Mouse (Mus musculus): ENCODE data around the gene Ppp1r13b. TPM values are rescaled to one million over a fixed set of nuclear protein-coding genes. Genes with fewer than 3 reads are reported as not detected.
"Not testable (repeated sequence)": the region's sequence is repeated elsewhere in the genome, so short reads cannot be mapped to it uniquely, and the experiment has no call there.

The Ppp1r13b gene
- polyA plus RNA-seq (2015; fragmentation: Nextera tagmentation; extraction: Ambion mirVana) = 3.4 and 4.0 TPM in 2 replicates

DNA sequence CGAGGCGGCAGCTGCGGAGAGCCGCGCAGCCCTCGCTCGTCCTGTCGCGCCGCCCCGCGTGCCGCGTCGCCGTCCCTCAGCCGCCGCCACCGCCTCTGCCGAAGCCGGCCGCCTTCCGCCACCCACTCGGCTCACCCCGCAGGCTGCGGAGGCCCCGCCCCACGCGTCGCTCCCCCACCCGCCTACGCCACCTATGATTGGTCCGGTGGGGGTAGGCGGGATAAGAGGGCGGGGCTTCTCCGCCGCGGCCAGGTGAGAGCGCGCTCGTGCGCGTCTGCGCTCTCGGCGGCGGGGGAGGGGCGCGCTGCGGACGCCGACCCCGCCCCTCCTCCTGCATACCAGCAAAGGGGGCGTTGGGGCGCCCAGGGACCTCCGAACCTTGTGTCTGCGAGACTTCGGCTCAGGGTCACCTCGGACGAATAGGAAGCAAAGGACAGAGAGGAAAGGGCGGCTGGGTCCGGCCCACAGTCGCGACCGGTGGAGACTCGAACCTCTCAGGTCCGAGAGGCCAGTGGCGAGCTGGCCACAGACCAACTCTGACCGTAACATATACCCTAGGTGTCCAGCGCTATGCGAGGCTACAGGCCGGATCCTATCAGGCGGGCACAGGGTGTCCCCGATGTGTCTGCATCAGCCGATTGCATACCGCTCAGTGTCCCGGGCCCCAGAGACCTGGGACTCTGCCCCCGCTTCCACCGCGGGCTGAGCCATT is at the start of gene Ppp1r13b:
Gene Ppp1r13b, minus strand, starts transcription at position 141 of the 712 bp plus-strand sequence.
- peak within 1 kb of the TSS; percentile 99 for H3K4me2 ChIP-seq
- under 1% methylated on average over 60 of the region's 80 CpGs for WGBS (ENCODE audit: insufficient replicate concordance)
- peak within 1 kb of the TSS; percentile 87 for H3K4me3 ChIP-seq (replicated peaks)

DNA sequence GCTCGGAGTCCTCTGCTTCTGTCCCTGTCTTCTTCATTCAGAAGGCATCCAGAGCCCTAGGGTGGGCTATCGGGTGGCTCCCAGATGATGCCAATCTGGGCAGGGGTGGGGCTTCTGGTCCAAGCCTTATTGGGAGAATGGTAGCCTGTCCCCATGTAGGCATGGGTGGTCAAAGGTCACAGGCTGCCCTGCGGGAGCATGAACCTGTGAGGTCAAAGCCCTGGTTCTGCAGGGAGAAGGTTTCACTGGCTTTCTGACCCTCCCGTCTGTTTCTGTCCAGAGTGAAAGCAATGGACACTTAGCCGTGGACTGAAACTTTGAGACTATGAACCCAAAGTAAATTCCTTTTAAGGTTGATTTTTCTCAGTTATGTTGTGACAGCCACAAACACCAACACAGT is 48.3 kb upstream of the Ppp1r13b start:
- no peak overlapping the region for H3K9ac ChIP-seq
- peaks cover 21% of the 10 kb centered on the region for H3K36me3 ChIP-seq
- H3K4me3 ChIP-seq (replicated peaks) = no peak overlapping the region
- H3K4me1 ChIP-seq (replicated peaks) = peaks cover 15% of the 10 kb centered on the region; the same call in 1 of the 2 replicates
- WGBS (ENCODE audit: insufficient replicate concordance) = 61% methylated on average over 5 of the region's 5 CpGs
- DNase-seq (no peak), ATAC-seq (ENCODE audit: low read depth) (no peak)
- no peak overlapping the region for H3K27ac ChIP-seq
- H3K27me3 ChIP-seq = no peaks in the 10 kb centered on the region
- H3K9me3 ChIP-seq (replicated peaks) = no peaks in the 10 kb centered on the region
- no peak overlapping the region for H3K4me2 ChIP-seq

More for the DNA sequence above, at the start of gene Ppp1r13b:
- Histone ChIP-seq H3K4me1 (replicated peaks) (peaks cover 36% of the 10 kb centered on the region), H3K27me3 (peaks cover 15% of the 10 kb centered on the region), H3K9me3 (replicated peaks) (no peaks in the 10 kb centered on the region), H3K27ac (peak within 1 kb of the TSS; percentile 95), H3K9ac (peak within 1 kb of the TSS; percentile 91), H3K36me3 (no peaks in the 10 kb centered on the region)
- peak; percentile 94 for ATAC-seq (ENCODE audit: low read depth)
- DNase-seq = peak; percentile 88

DNA sequence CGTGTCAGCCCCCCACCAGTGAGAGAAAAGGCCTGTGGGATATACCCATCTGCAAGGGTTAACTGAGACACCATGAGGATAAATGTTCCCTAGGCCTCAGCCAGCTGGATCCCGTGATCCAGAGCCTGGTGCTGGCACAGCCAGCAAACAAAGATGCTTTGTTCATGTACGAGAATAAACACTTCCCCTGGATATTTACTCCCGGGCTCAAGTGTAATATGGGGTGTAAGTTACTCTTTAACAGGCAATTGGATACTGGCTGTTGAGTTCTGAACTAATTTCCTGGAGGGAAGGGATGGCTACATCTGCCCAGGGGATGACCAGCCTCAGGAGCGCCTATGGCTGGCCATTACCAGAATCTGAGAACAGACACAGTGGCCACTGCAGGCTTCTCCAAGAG is 43.8 kb upstream of the Ppp1r13b start:
- H3K4me3 ChIP-seq (replicated peaks) = no peak overlapping the region
- WGBS (ENCODE audit: insufficient replicate concordance) = 58% methylated on average over 5 of the region's 5 CpGs
- H3K9me3 ChIP-seq (replicated peaks) = no peaks in the 10 kb centered on the region
- H3K4me2 ChIP-seq = no peak overlapping the region
- no peak for DNase-seq
- H3K4me1 ChIP-seq (replicated peaks) = peaks cover 11% of the 10 kb centered on the region; the same call in 1 of the 2 replicates
- no peak overlapping the region for H3K9ac ChIP-seq
- no peak for ATAC-seq (ENCODE audit: low read depth)
- H3K27ac ChIP-seq = no peak overlapping the region
- H3K36me3 ChIP-seq = no peaks in the 10 kb centered on the region
- H3K27me3 ChIP-seq = no peaks in the 10 kb centered on the region

DNA sequence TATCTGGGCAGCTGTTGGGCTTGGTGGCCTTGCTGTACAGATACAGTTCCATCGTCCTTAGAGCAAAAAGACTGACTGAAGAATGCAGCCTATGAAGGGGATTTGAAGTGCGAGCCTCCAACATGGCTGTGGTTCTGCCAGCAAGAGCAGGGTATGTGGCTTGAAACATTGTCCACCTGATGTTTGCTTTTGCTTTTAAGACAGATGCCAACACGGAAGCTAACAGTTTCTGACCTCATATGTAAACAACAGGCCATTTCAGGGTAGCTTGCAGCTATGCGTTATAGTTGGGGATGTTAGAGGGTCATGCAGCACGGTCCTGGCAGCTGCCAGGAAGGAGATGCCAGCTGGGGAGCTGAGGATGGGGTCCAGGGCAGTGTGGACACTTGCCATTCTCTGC is 42.6 kb upstream of the Ppp1r13b start:
- H3K4me3 ChIP-seq (replicated peaks) = no peak overlapping the region
- DNase-seq (no peak), ATAC-seq (ENCODE audit: low read depth) (no peak)
- no peak overlapping the region for H3K4me2 ChIP-seq
- H3K9ac ChIP-seq = no peak overlapping the region
- H3K27ac ChIP-seq = no peak overlapping the region
- 54% methylated on average over 5 of the region's 5 CpGs for WGBS (ENCODE audit: insufficient replicate concordance)
- peaks cover 20% of the 10 kb centered on the region for H3K4me1 ChIP-seq (replicated peaks)
- no peaks in the 10 kb centered on the region for H3K9me3 ChIP-seq (replicated peaks)
- H3K36me3 ChIP-seq = no peaks in the 10 kb centered on the region
- no peaks in the 10 kb centered on the region for H3K27me3 ChIP-seq

DNA sequence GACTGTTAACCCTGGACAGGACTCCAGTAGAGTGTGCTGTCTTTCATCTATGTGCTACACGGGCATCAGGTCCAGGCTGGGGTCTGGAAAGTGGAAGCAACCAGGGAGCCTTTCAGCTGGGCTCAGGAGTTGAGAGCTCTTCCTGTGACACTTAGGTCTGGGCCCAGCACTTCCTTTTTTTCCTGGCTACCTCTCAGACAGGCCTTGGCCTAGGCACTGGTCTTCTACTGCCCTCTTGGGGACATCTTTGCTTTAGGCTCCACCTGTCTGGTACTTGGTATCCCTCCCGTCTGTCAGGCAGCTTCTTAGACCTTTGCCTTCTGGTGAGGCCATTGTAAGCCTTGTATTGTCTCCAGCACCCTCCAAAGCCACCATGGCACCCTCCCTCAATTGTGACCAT is 38.8 kb upstream of the Ppp1r13b start:
- ATAC-seq (ENCODE audit: low read depth) (no peak), DNase-seq (peak; percentile 54)
- peak overlapping the region; percentile 72 for H3K27ac ChIP-seq

DNA sequence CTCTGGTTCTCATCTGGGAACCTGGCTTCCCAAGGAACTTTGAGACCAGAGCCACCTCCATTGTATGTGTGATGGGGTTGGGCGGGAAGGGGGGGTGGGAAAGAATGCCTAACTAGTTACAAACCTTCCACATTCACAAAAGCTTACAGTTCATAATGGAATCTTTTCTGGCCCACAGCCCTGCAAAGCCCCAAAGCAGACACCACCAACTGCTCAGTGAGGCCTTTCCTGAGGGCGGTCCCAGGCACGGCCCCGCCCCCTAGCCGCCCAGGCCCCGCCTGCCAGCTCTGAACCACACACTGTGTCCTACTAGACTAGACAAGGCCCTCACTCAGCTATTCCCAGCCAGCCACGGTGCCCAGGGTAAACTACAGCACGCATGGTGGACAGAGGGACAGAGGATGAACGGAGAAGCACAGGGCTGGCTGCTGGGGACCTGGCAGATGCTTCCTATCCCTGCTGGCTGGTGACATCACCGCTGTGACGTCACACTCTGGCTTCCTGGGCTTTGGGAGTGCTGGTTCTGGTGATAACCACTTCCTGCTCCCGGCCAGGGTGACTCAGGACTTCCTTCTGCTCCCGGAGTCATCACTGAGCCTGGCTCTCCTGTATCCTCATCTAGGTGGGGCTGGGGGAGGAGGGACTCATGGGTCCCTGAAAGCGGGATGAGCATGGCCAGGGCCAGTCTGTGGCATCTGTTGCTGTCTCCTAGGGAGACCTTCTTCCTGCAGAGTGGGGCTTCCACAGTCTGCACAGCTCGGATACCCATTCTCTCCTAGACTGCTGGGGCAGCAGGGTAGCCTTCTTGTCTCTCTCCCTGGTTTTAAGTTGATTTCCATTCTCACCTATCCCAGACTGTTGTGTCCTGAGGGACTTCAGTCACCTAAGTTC is 38.1 kb upstream of the Ppp1r13b start:
- Histone ChIP-seq H3K4me2 (peak overlapping the region; percentile 66), H3K4me1 (replicated peaks) (peaks cover 50% of the 10 kb centered on the region), H3K9ac (peak overlapping the region; percentile 56), H3K27ac (peak overlapping the region; percentile 88)
- not testable (repeated sequence) for H3K36me3 ChIP-seq; H3K9me3 ChIP-seq (replicated peaks); H3K27me3 ChIP-seq; H3K4me3 ChIP-seq (replicated peaks)
- WGBS (ENCODE audit: insufficient replicate concordance) = 9% methylated on average over 12 of the region's 15 CpGs
- DNase-seq (peak; percentile 43), ATAC-seq (ENCODE audit: low read depth) (peak; percentile 72)

More for the DNA sequence above, 38.8 kb upstream of the Ppp1r13b start:
- 0 out of 2 replicates have a peak overlapping the region, but pooled peaks have one; percentile 14 for H3K4me2 ChIP-seq
- H3K4me1 ChIP-seq (replicated peaks) = peaks cover 52% of the 10 kb centered on the region
- 14% methylated on average over 2 of the region's 2 CpGs for WGBS (ENCODE audit: insufficient replicate concordance)
- no peak overlapping the region for H3K9ac ChIP-seq
- H3K4me3 ChIP-seq (replicated peaks) = no peak overlapping the region
- H3K27me3 ChIP-seq = no peaks in the 10 kb centered on the region
- no peaks in the 10 kb centered on the region for H3K9me3 ChIP-seq (replicated peaks)
- no peaks in the 10 kb centered on the region for H3K36me3 ChIP-seq

DNA sequence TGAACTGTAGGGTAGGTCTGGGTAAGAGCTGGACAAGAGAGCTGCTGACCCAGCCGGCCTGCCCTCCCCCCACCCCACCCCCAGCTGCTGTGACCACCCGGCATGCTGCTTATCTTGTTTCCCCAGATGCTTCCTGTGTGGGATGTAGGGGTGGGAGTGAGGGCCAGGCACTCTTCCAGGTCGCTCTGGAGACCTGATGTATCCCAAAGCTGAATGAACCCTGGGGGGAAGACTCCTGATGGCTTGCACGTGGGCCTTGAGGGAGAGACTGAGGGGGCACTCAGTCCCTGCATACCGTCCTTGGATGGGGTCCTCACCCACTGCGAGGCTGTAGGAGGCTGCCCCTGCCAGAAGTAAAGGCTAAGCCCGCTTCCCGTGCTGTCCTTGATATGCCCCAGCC is 37.2 kb upstream of the Ppp1r13b start:
- Histone ChIP-seq H3K27me3 (no peaks in the 10 kb centered on the region), H3K4me1 (replicated peaks) (peaks cover 45% of the 10 kb centered on the region), H3K27ac (peak overlapping the region; percentile 88), H3K4me2 (peak overlapping the region; percentile 66), H3K36me3 (no peaks in the 10 kb centered on the region), H3K9me3 (replicated peaks) (no peaks in the 10 kb centered on the region), H3K9ac (peak overlapping the region; percentile 56), H3K4me3 (replicated peaks) (peak overlapping the region; percentile 8; the same call in 1 of the 2 replicates)
- peak; percentile 39 for ATAC-seq (ENCODE audit: low read depth)
- 5% methylated on average over 8 of the region's 8 CpGs for WGBS (ENCODE audit: insufficient replicate concordance)
- DNase-seq = peak; percentile 53

DNA sequence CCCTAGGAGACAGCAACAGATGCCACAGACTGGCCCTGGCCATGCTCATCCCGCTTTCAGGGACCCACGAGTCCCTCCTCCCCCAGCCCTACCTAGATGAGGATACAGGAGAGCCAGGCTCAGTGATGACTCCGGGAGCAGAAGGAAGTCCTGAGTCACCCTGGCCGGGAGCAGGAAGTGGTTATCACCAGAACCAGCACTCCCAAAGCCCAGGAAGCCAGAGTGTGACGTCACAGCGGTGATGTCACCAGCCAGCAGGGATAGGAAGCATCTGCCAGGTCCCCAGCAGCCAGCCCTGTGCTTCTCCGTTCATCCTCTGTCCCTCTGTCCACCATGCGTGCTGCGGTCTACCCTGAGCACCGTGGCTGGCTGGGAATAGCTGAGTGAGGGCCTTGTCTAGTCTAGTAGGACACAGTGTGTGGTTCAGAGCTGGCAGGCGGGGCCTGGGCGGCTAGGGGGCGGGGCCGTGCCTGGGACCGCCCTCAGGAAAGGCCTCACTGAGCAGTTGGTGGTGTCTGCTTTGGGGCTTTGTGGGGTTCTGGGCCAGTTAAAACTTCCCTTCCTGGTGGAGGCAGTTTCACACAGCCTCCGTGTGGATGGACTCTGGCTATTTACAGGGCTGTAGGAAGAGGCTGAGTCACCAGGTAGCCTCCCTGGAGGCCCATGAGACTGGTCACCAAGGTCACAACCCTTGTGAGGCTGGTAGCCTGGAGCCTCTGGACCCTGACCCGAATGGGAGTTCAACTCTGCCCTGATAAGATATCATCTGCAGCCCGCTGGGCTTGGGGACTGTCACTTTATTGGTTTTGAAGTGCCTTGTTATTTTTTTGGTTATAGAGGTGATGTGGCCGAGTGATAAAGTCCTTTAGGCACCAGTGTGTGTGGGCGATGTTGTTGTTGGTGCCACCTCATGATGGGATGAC is 36.4 kb upstream of the Ppp1r13b start:
- peak; percentile 64 for DNase-seq
- peak overlapping the region; percentile 88 for H3K27ac ChIP-seq
- ATAC-seq (ENCODE audit: low read depth) = peak; percentile 76
- 5% methylated on average over 17 of the region's 20 CpGs for WGBS (ENCODE audit: insufficient replicate concordance)
- H3K36me3 ChIP-seq; H3K9me3 ChIP-seq (replicated peaks); H3K27me3 ChIP-seq: not testable (repeated sequence)
- peak overlapping the region; percentile 65 for H3K9ac ChIP-seq
- peaks cover 45% of the 10 kb centered on the region for H3K4me1 ChIP-seq (replicated peaks)
- peak overlapping the region; percentile 56 for H3K4me3 ChIP-seq (replicated peaks)
- peak overlapping the region; percentile 66 for H3K4me2 ChIP-seq

DNA sequence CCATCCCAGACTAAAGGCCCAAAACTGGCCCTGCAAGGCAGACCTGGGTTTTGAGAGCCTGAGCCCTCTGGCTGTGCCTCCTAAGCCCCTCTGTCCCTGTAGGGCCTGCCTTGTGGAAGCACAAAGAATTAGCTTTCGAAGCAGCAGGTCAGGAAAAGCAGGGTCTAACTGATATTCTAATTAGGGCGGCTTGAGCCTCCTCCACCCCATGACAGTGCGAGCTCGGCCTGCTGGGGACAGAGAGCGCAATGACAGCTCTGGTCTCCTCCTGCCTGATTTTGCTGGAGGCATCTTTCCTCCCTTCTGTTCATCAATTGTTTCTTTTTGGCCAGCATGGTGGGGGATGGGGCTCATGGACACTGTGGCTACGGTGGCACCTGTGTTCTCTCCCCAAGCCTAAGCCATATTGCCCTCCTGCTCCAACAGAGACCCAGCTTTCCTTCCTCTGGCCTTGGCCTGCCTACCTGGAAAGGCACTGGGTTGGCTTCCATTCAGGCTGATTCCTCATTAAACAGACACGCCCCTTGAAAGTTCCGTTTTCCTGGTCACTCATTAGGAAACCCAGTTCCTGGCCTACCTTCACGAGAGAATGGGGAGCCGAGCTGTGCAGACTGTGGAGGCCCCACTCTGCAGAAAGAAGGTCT is 35.6 kb upstream of the Ppp1r13b start:
- peak; percentile 26 for ATAC-seq (ENCODE audit: low read depth)
- H3K36me3 ChIP-seq = no peaks in the 10 kb centered on the region
- 10% methylated on average over 10 of the region's 10 CpGs for WGBS (ENCODE audit: insufficient replicate concordance)
- H3K9me3 ChIP-seq (replicated peaks) = no peaks in the 10 kb centered on the region
- H3K4me1 ChIP-seq (replicated peaks) = peaks cover 53% of the 10 kb centered on the region
- peak overlapping the region; percentile 66 for H3K4me2 ChIP-seq
- H3K27ac ChIP-seq = peak overlapping the region; percentile 81
- peak; percentile 54 for DNase-seq
- peak overlapping the region; percentile 56 for H3K4me3 ChIP-seq (replicated peaks)
- peak overlapping the region; percentile 65 for H3K9ac ChIP-seq
- H3K27me3 ChIP-seq = no peaks in the 10 kb centered on the region

DNA sequence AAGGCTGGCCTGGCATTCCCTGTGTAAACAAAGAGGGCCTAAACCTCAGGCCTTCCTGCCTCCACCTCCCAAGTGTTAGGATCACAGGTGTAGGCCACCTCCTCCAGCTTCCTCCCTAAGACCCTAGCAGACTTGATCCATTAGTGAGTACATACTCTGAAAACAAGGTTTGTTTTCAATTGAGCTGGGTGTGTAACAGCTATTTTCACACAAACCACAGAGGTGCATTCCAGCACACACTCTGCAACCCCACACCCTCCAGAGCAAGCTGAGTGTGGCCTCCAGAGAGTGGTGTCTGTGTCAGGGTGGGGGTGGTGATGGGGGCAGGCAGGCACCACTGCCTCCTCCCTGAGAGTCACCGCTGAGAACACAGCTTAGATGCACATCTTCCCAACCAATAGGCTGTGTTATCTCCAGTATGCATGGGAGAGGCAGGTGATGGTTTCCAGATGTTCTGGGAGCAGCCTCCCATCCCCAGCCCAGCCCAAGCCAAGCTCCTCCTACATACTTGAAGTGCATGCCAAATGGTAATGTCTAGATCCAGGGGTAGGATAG is 30.8 kb upstream of the Ppp1r13b start:
- Histone ChIP-seq H3K27ac (no peak overlapping the region), H3K9ac (no peak overlapping the region), H3K27me3 (no peaks in the 10 kb centered on the region), H3K36me3 (no peaks in the 10 kb centered on the region), H3K4me3 (replicated peaks) (no peak overlapping the region), H3K4me2 (no peak overlapping the region), H3K9me3 (replicated peaks) (no peaks in the 10 kb centered on the region), H3K4me1 (replicated peaks) (peaks cover 52% of the 10 kb centered on the region)
- ATAC-seq (ENCODE audit: low read depth) (peak; percentile 37; the same call in 1 of the 2 replicates), DNase-seq (no peak)
- WGBS (ENCODE audit: insufficient replicate concordance) = 30% methylated on average over 1 of the region's 1 CpGs

Data from liver, embryonic 13.5 days (tissue).